Mouse (Mus musculus) midbrain, embryonic 12.5 days (tissue): ENCODE data around the gene Cdc26. TPM values are rescaled to one million over a fixed set of nuclear protein-coding genes. Genes with fewer than 3 reads are reported as not detected.

Experiments used
- ATAC-seq: fragments of 200-750 bp; cut with Nextera tagmentation; 2 replicates; pipeline ENCODE4 v1.8.0; 2017; ENCODE audit warnings: low read depth, moderate TSS enrichment, moderate library complexity; ENCODE audit not compliant: low FRiP score
- H3K27ac ChIP-seq: fragments of 300-500 bp; sonication (generic); replicated peaks from 2 replicates; pipeline ENCODE4 v1.5.1; 2016; ENCODE audit warnings: mild to moderate bottlenecking
- H3K27me3 ChIP-seq: fragments of 300-500 bp; sonication (generic); 2 replicates; pipeline ENCODE4 v1.6.1; 2016; ENCODE audit warnings: mild to moderate bottlenecking
- H3K36me3 ChIP-seq: fragments of 300-500 bp; sonication (generic); 2 replicates; pipeline ENCODE4 v1.6.1; 2016
- H3K4me1 ChIP-seq: fragments of 300-500 bp; sonication (generic); 2 replicates; pipeline ENCODE4 v1.6.1; 2016
- H3K4me2 ChIP-seq: fragments of 300-500 bp; sonication (generic); replicated peaks from 2 replicates; pipeline ENCODE4 v1.6.1; 2016; ENCODE audit warnings: mild to moderate bottlenecking, moderate library complexity
- H3K4me3 ChIP-seq: fragments of 300-500 bp; sonication (generic); 2 replicates; pipeline ENCODE4 v1.5.1; 2016; ENCODE audit warnings: mild to moderate bottlenecking
- H3K9ac ChIP-seq: fragments of 300-500 bp; sonication (generic); replicated peaks from 2 replicates; pipeline ENCODE4 v1.6.1; 2016; ENCODE audit warnings: mild to moderate bottlenecking, moderate library complexity
- H3K9me3 ChIP-seq: fragments of 300-500 bp; sonication (generic); 2 replicates; pipeline ENCODE4 v1.6.1; 2016; ENCODE audit warnings: mild to moderate bottlenecking
- WGBS: fragments of 180-500 bp; shearing (Covaris S2); methylation state at CpG from one replicate; pipeline ENCODE4 v1.1.7; 2016; 5-methylcytosine and 5-hydroxymethylcytosine counted together
- polyA plus RNA-seq: library from polyadenylated mRNA; unstranded; fragments of >200 nt; fragmentation: Nextera tagmentation; extraction: Ambion mirVana; gene quantifications from 2 replicates; pipeline ENCODE4 v1.2.1, GENCODE M21; 2016

Cdc26 gene
- polyA plus RNA-seq, 1 experiment from 2014 or later, result 157 TPM

GRCm38 (mm10) chr4:62372818-62373520 lies 35.5 kb downstream of the Cdc26 start:
- Histone ChIP-seq H3K27ac (no peak overlapping the region), H3K4me3 (no peak overlapping the region), H3K36me3 (no peaks in the 10 kb centered on the region), H3K4me2 (no peak overlapping the region), H3K27me3 (no peaks in the 10 kb centered on the region), H3K4me1 (no peaks in the 10 kb centered on the region), H3K9ac (no peak overlapping the region), H3K9me3 (no peaks in the 10 kb centered on the region)
- WGBS, result 84% methylated on average over 9 of the region's 9 CpGs
- no peak for ATAC-seq

GRCm38 (mm10) chr4:62372410-62372809 lies 36.0 kb downstream of the Cdc26 start:
- Histone ChIP-seq H3K36me3 (no peaks in the 10 kb centered on the region), H3K27me3 (no peaks in the 10 kb centered on the region), H3K27ac (no peak overlapping the region), H3K4me1 (no peaks in the 10 kb centered on the region), H3K4me2 (no peak overlapping the region), H3K9ac (no peak overlapping the region), H3K4me3 (no peak overlapping the region), H3K9me3 (no peaks in the 10 kb centered on the region)
- whole genome bisulfite sequencing, result 5% methylated on average over 1 of the region's 1 CpGs
- ATAC-seq, result no peak

- Histone ChIP-seq H3K36me3 (no peaks in the 10 kb centered on the region), H3K9ac (no peak overlapping the region), H3K9me3 (no peaks in the 10 kb centered on the region), H3K4me1 (no peaks in the 10 kb centered on the region), H3K4me2 (no peak overlapping the region), H3K27ac (no peak overlapping the region), H3K4me3 (no peak overlapping the region), H3K27me3 (no peaks in the 10 kb centered on the region)
- no peak for ATAC-seq
- WGBS, result 82% methylated on average over 3 of the region's 3 CpGs
These were observed 39.4 kb downstream of the Cdc26 start for GRCm38 (mm10) chr4:62369091-62369490.

- Histone ChIP-seq H3K9ac (no peak overlapping the region), H3K4me3 (no peak overlapping the region), H3K27ac (no peak overlapping the region), H3K36me3 (no peaks in the 10 kb centered on the region), H3K4me2 (no peak overlapping the region), H3K27me3 (no peaks in the 10 kb centered on the region), H3K9me3 (no peaks in the 10 kb centered on the region), H3K4me1 (no peaks in the 10 kb centered on the region)
- 90% methylated on average over 6 of the region's 6 CpGs for WGBS
- no peak for ATAC-seq
These were observed 40.9 kb downstream of the Cdc26 start for GRCm38 (mm10) chr4:62367586-62367985.

- 84% methylated on average over 4 of the region's 4 CpGs for WGBS
- Histone ChIP-seq H3K4me1 (peaks cover 9% of the 10 kb centered on the region), H3K9ac (no peak overlapping the region), H3K4me2 (no peak overlapping the region), H3K36me3 (no peaks in the 10 kb centered on the region), H3K4me3 (no peak overlapping the region), H3K27me3 (no peaks in the 10 kb centered on the region), H3K9me3 (no peaks in the 10 kb centered on the region), H3K27ac (no peak overlapping the region)
- ATAC-seq, result no peak
These were observed 42.2 kb downstream of the Cdc26 start for GRCm38 (mm10) chr4:62366291-62366690.

- H3K4me1 ChIP-seq, result peaks cover 17% of the 10 kb centered on the region
- no peaks in the 10 kb centered on the region for H3K9me3 ChIP-seq
- 90% methylated on average over 8 of the region's 8 CpGs for WGBS
- no peak overlapping the region for H3K9ac ChIP-seq
- H3K4me3 ChIP-seq, result no peak overlapping the region
- H3K36me3 ChIP-seq, result no peaks in the 10 kb centered on the region
- no peak overlapping the region for H3K27ac ChIP-seq
- no peaks in the 10 kb centered on the region for H3K27me3 ChIP-seq
- no peak overlapping the region for H3K4me2 ChIP-seq
- no peak for ATAC-seq
These were observed 44.1 kb downstream of the Cdc26 start for GRCm38 (mm10) chr4:62364299-62364698.

- no peaks in the 10 kb centered on the region for H3K27me3 ChIP-seq
- H3K4me3 ChIP-seq, result no peak overlapping the region
- no peaks in the 10 kb centered on the region for H3K36me3 ChIP-seq
- H3K4me2 ChIP-seq, result no peak overlapping the region
- H3K4me1 ChIP-seq, result peaks cover 22% of the 10 kb centered on the region
- no peak overlapping the region for H3K27ac ChIP-seq
- 93% methylated on average over 2 of the region's 2 CpGs for WGBS
- no peak for ATAC-seq
- H3K9ac ChIP-seq, result no peak overlapping the region
- H3K9me3 ChIP-seq, result no peaks in the 10 kb centered on the region
These were observed 46.0 kb downstream of the Cdc26 start for GRCm38 (mm10) chr4:62362437-62362836.

- Histone ChIP-seq H3K27ac (no peak overlapping the region), H3K36me3 (no peaks in the 10 kb centered on the region), H3K4me1 (peaks cover 22% of the 10 kb centered on the region), H3K27me3 (no peaks in the 10 kb centered on the region), H3K4me2 (peak overlapping the region; percentile 70), H3K9me3 (no peaks in the 10 kb centered on the region), H3K4me3 (peak overlapping the region; percentile 81), H3K9ac (no peak overlapping the region; the same call in 1 of the 2 replicates)
- 96% methylated on average over 1 of the region's 1 CpGs for WGBS
- no peak for ATAC-seq
These were observed 46.4 kb downstream of the Cdc26 start for GRCm38 (mm10) chr4:62361997-62362396.

- no peak for ATAC-seq
- WGBS, result 54% methylated on average over 6 of the region's 6 CpGs
- Histone ChIP-seq H3K36me3 (no peaks in the 10 kb centered on the region), H3K4me1 (peaks cover 22% of the 10 kb centered on the region), H3K9me3 (no peaks in the 10 kb centered on the region), H3K27me3 (no peaks in the 10 kb centered on the region), H3K27ac (no peak overlapping the region), H3K4me2 (peak overlapping the region; percentile 70), H3K9ac (no peak overlapping the region; the same call in none of the 2 replicates), H3K4me3 (peak overlapping the region; percentile 81)
These were observed 46.9 kb downstream of the Cdc26 start for GRCm38 (mm10) chr4:62361571-62361970.

- under 1% methylated on average over 20 of the region's 22 CpGs for WGBS
- no peaks in the 10 kb centered on the region for H3K27me3 ChIP-seq
- peaks cover 22% of the 10 kb centered on the region for H3K4me1 ChIP-seq
- peak overlapping the region; percentile 81 for H3K4me3 ChIP-seq
- no peaks in the 10 kb centered on the region for H3K9me3 ChIP-seq
- peak; percentile 23 for ATAC-seq
- H3K36me3 ChIP-seq, result no peaks in the 10 kb centered on the region
- peak overlapping the region; percentile 65 for H3K9ac ChIP-seq
- H3K4me2 ChIP-seq, result peak overlapping the region; percentile 70
- peak overlapping the region; percentile 67 for H3K27ac ChIP-seq
These were observed 47.5 kb downstream of the Cdc26 start for GRCm38 (mm10) chr4:62360805-62361455.

GRCm38 (mm10) chr4:62360088-62360804 lies 48.2 kb downstream of the Cdc26 start, which contains the start of the genes Fkbp15 and Slc31a1:
TSS of gene Fkbp15 (minus strand) at chr4:62360548.
TSS of gene Slc31a1 (plus strand) at chr4:62360727.
- Histone ChIP-seq H3K36me3 (no peaks in the 10 kb centered on the region), H3K4me2 (peak within 1 kb of the TSS; percentile 71), H3K4me1 (peaks cover 22% of the 10 kb centered on the region), H3K9me3 (no peaks in the 10 kb centered on the region), H3K4me3 (peak within 1 kb of the TSS; percentile 81), H3K27me3 (no peaks in the 10 kb centered on the region), H3K9ac (peak within 1 kb of the TSS; percentile 66), H3K27ac (peak within 1 kb of the TSS; percentile 67)
- peak; percentile 100 for ATAC-seq
- WGBS, result 0% methylated on average over 50 of the region's 51 CpGs

GRCm38 (mm10) chr4:62359256-62359775 lies 49.1 kb downstream of the Cdc26 start:
- Histone ChIP-seq H3K4me2 (peak overlapping the region; percentile 71), H3K9ac (peak overlapping the region; percentile 66), H3K4me1 (peaks cover 22% of the 10 kb centered on the region), H3K36me3 (no peaks in the 10 kb centered on the region), H3K27ac (no peak overlapping the region), H3K27me3 (no peaks in the 10 kb centered on the region), H3K4me3 (peak overlapping the region; percentile 81), H3K9me3 (no peaks in the 10 kb centered on the region)
- ATAC-seq, result no peak
- 50% methylated on average over 7 of the region's 7 CpGs for WGBS
